Mouse (Mus musculus) lung, postnatal 0 days (tissue): ENCODE measurements around the gene Gosr1.

Experiments
- CTCF ChIP-seq: IDR thresholded peaks from 2 replicates; pipeline ENCODE4 v1.5.1; 2016; ENCODE audit warnings: antibody characterized with exemption, mild to moderate bottlenecking
- EP300 ChIP-seq: IDR thresholded peaks from 2 replicates; pipeline ENCODE4 v1.6.1; 2016; ENCODE audit warnings: antibody characterized with exemption, mild to moderate bottlenecking, control low read depth

DNA sequence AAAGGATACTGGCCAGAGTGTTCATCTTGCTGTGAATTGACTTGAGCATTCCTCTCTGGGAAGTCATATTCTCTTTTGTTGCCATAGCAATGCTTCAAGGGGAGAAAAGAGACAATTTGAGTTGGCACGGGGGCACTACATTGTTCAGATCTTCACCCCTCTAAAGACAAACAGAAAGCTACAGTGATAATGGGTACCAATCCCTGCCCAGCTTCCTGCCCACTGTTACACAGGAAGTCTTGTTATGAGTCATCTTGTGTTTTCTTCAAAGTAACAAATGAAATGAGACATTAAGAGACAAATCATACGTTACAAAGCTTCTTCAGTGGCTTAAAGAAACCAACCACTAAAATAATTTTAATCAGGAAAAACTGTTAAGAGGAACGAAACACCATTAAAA, 28.8 kb downstream of the Gosr1 start:
- TF ChIP-seq EP300, result peak; percentile 55
- TF ChIP-seq CTCF, result no peak
